Mouse (Mus musculus): Measurements from ENCODE around the gene Dnm3. TPM values are rescaled to one million over a fixed set of nuclear protein-coding genes. Genes with fewer than 3 reads are reported as not detected.

The Dnm3 gene
- total RNA-seq, 1 experiment from 2014 or later = 1.5 TPM

- ATAC-seq (replicated peaks; ENCODE audit: insufficient number of reproducible peaks, low FRiP score, low TSS enrichment, poor library complexity, severe bottlenecking) = no peak
Observed at GRCm38 (mm10) chr1:162100961-162101830, 376.6 kb downstream of the Dnm3 start.

GRCm38 (mm10) chr1:162100033-162100820 lies 377.6 kb downstream of the Dnm3 start:
- ATAC-seq (replicated peaks; ENCODE audit: insufficient number of reproducible peaks, low FRiP score, low TSS enrichment, poor library complexity, severe bottlenecking) = no peak

- no peak for ATAC-seq (replicated peaks; ENCODE audit: insufficient number of reproducible peaks, low FRiP score, low TSS enrichment, poor library complexity, severe bottlenecking)
Observed at GRCm38 (mm10) chr1:162099203-162099602, 378.6 kb downstream of the Dnm3 start.

GRCm38 (mm10) chr1:162094523-162095272 lies 383.1 kb downstream of the Dnm3 start:
- no peak for ATAC-seq (replicated peaks; ENCODE audit: insufficient number of reproducible peaks, low FRiP score, low TSS enrichment, poor library complexity, severe bottlenecking)

GRCm38 (mm10) chr1:162093806-162094522 lies 383.9 kb downstream of the Dnm3 start:
- no peak for ATAC-seq (replicated peaks; ENCODE audit: insufficient number of reproducible peaks, low FRiP score, low TSS enrichment, poor library complexity, severe bottlenecking)

GRCm38 (mm10) chr1:162092899-162093659 lies 384.8 kb downstream of the Dnm3 start:
- ATAC-seq (replicated peaks; ENCODE audit: insufficient number of reproducible peaks, low FRiP score, low TSS enrichment, poor library complexity, severe bottlenecking) = no peak

GRCm38 (mm10) chr1:162092401-162092800 lies 385.4 kb downstream of the Dnm3 start:
- no peak for ATAC-seq (replicated peaks; ENCODE audit: insufficient number of reproducible peaks, low FRiP score, low TSS enrichment, poor library complexity, severe bottlenecking)

- no peak for ATAC-seq (replicated peaks; ENCODE audit: insufficient number of reproducible peaks, low FRiP score, low TSS enrichment, poor library complexity, severe bottlenecking)
Observed at GRCm38 (mm10) chr1:162083886-162084478, 393.9 kb downstream of the Dnm3 start.

GRCm38 (mm10) chr1:162083354-162083753 lies 394.5 kb downstream of the Dnm3 start:
- no peak for ATAC-seq (replicated peaks; ENCODE audit: insufficient number of reproducible peaks, low FRiP score, low TSS enrichment, poor library complexity, severe bottlenecking)

- ATAC-seq (replicated peaks; ENCODE audit: insufficient number of reproducible peaks, low FRiP score, low TSS enrichment, poor library complexity, severe bottlenecking) = no peak
Observed at GRCm38 (mm10) chr1:162082711-162083110, 395.1 kb downstream of the Dnm3 start.

GRCm38 (mm10) chr1:162081693-162082372 lies 396.0 kb downstream of the Dnm3 start:
- ATAC-seq (replicated peaks; ENCODE audit: insufficient number of reproducible peaks, low FRiP score, low TSS enrichment, poor library complexity, severe bottlenecking) = no peak

GRCm38 (mm10) chr1:162079989-162080388 lies 397.8 kb downstream of the Dnm3 start:
- ATAC-seq (replicated peaks; ENCODE audit: insufficient number of reproducible peaks, low FRiP score, low TSS enrichment, poor library complexity, severe bottlenecking) = no peak

GRCm38 (mm10) chr1:162077454-162077853 lies 400.4 kb downstream of the Dnm3 start:
- no peak for ATAC-seq (replicated peaks; ENCODE audit: insufficient number of reproducible peaks, low FRiP score, low TSS enrichment, poor library complexity, severe bottlenecking)

- ATAC-seq (replicated peaks; ENCODE audit: insufficient number of reproducible peaks, low FRiP score, low TSS enrichment, poor library complexity, severe bottlenecking) = no peak
Observed at GRCm38 (mm10) chr1:162076581-162077001, 401.2 kb downstream of the Dnm3 start.

GRCm38 (mm10) chr1:162075831-162076230 lies 402.0 kb downstream of the Dnm3 start:
- ATAC-seq (replicated peaks; ENCODE audit: insufficient number of reproducible peaks, low FRiP score, low TSS enrichment, poor library complexity, severe bottlenecking) = no peak

- no peak for ATAC-seq (replicated peaks; ENCODE audit: insufficient number of reproducible peaks, low FRiP score, low TSS enrichment, poor library complexity, severe bottlenecking)
Observed at GRCm38 (mm10) chr1:162075416-162075815, 402.4 kb downstream of the Dnm3 start.
